Mouse (Mus musculus) kidney, postnatal 25 days (tissue): Measurements from ENCODE around the gene Agpat3.
A peak's percentile ranks its signal among the peaks of the same experiment; 100 is the strongest.

Source experiments
- DNase-seq, 2 experiments: peaks; one replicate each; pipeline ENCODE4 v3.0.0; 2021; ENCODE audit warnings: mixed read lengths in 2 of 2

Gene Agpat3

DNA sequence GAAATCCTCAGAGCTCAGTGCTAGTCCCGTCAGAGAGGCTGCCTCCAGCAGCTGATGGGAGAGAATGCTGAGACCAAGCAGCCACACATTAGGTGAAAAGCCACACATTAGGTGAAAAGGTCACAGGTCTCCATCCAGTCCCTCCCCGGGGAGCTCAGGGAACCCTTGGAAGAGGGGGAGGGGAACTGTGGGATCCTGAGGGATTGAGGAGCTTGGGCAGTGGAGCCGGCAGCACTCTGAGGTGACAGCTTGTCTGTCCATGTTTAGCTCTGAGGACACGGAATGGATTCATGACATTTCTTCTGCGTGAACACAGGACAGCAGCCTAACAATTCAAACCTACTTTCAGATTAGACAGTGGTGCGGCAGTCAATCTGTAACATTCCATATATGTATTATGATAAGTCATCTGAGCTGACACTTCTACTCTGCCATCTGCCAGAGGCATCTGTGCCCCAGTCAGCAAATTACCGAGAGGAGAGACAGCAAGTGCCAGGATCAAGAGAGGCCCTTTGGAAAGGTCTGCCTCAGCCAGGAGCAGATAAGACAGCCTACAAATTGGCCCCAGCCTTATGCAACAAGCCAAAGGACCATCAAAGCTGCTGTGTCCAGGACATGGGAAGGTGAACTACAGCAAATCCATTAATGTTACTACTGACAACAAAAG, 28.9 kb downstream of the Agpat3 start:
- no peak for DNase-seq

DNA sequence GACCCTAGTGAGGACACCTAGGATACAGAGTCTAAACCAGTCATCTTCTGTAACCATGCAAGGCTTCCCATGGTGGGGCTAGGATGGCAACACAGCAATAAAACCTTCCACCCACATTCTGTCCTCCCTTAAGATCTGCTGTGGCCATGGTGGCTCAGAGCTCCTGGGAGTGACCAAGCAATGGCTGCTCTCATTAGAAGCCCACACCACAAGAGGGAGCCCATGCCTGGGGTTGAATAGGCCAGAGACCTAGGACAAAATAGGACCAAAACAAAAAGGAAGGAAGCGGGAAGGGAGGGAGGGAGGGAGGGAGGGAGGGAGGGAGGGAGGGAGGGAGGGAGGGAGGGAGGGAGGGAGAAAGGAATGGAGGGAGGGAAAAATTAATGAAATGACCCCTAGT, 29.5 kb downstream of the Agpat3 start:
- DNase-seq = peak; percentile 77

DNA sequence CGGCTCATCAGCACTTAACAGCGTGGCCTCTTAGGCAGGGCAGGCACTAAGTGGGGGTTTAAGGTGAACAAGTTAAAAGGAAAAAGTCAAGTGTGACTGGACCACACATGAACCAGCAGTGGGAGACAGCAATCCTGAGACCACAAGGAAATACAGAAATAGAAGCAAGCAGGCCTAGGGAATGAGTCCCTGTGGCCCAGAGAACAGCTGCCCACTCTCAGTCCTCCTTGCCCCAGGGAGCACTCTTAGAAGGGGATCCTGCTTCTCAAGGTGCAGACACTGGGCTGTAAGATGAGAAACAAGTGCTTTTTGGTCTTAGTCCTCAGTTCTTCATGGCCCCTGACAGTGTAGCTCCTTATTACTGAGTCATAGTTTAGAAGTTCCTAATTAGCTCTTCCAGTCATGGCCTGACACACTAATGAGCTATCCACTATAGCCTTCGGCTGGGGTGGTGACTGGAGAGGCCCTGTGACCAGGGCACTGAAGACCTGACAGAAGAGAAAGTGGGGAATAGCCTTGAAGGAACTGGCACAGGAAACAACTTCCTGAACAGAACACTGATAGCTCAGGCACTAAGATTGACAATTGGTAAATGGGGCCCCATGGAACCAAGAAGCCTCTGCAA, 31.0 kb downstream of the Agpat3 start:
- no peak for DNase-seq

DNA sequence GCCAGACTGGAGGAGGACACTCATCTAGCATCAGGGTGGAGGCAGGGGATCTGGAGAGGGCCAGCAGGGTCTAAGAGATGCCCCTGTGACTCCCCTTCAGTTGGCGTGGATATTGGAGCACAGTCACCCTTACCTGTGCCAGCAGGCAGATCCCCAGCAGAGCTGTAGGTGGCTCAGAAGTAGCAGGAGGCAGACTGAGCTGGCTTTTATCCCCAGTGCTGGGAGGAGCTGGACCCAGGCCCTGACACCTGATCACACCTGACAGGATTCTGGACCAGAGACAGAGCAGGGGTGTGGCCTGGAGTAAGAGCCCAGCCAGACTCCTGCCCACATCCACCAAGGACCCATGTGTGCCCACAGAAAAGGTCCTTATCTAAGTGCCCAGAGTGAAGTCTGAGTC, 31.8 kb downstream of the Agpat3 start:
- peak in 1 of 2 experiments; percentile 68 for DNase-seq

DNA sequence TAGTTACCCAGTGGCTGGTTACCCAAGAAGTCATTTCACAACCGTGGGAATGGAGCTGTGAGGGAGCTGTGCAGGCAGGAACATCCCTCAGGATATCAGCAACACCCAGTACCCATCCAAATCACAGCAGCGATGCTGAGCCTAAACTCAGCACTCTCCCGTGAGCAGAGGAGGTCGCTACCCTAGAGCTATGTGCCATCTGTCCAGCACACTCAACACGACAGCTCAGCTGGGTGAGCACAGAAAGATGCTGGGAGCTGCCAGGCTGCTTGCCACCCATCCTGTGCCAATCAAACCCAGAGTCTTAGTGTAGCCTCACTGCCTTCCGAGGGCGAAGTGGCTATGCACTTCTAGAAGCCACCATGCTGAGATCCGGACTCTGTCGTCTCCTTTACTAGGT, 32.3 kb downstream of the Agpat3 start:
- no peak for DNase-seq

DNA sequence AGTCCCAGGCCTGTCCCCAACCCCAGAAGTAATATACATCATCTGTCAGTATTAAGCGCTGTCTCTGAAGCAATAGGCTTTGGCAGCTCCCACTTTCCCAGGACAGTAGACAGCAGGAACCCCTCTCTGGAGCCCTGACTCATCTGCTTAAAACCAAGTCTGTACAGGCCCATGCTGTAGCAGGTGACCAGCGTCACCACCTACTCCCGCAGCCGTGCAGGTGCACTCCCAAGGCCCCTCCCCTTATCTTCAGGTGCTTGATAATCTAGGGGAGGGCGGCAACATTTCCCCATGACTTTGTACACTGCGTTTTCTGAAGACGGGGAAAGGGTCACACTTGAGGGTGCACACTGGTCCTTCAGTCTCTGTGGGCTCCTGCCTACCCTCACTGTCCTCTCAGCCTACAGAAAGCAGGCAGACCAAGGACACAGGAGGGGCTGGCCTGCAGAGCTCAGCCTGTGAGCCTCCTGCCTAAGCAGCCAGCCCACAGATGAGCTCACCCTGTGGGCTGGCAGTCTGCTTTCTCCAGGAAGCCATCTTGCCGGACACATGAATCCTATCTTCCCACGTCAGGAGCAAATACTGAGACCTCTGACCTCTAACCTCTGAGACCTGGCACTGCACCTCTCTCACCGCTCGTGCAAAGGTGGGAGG, 34.9 kb downstream of the Agpat3 start:
- DNase-seq = no peak

DNA sequence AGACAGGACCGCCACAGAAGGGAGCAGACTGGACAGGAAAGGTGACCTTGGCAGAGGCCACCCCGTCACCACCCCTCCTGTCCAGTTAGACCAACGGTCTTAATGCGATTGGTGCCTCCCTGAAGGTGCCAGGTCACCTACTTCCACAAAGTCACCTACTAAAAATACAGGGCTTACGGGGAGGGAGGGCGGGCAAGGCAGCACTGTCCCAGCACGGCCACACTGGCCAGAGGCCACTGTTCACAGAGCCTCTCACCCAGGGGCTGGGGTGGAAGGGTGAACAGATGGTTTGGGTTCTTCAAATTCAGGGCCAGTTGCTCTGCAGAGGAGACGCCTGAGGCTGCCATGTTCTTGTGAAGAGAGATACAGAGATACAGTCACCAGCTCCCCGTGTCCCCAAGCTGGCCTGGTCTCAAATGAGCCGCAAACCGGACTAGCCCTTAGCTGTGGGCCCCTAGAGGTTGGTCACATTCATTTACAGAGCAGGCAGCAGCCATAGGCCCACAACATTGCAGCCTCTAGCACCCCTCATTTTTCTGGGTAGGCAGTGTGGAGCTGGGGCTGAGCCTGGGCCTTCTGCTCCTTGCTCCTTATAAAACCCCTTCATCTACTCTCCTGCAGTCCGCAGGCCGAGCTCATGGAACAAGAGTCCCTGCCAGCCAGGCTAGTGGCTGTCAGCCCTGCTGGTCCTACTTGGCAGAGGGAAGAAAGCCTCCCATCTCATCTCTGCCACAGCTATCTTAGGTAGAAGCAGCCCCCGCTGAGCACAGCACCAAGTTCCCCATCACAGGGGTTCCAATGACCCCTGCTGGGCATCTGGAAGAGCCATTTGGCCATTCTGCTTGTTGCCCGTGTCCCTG, 35.8 kb downstream of the Agpat3 start:
- peak in 1 of 2 experiments; percentile 77 for DNase-seq

DNA sequence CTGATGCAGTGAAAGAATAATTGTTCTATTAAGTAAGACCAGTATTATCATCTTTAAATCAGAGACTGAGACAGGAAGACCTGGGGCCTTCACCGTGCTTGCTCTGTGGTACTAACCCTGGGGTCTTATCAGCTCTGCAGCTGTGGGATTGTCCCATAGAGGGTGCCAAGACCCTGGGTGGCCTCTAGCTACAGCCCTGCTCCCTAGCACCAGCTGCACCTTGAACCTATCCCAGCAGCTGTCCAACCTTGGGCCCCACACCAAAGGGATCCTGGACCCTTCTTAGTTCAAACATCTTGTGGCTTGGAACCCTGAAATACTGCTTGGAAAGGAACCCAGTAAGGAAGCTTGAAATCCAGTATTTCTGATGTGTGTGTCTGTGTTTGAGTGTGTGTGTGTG, 37.1 kb downstream of the Agpat3 start:
- no peak for DNase-seq

DNA sequence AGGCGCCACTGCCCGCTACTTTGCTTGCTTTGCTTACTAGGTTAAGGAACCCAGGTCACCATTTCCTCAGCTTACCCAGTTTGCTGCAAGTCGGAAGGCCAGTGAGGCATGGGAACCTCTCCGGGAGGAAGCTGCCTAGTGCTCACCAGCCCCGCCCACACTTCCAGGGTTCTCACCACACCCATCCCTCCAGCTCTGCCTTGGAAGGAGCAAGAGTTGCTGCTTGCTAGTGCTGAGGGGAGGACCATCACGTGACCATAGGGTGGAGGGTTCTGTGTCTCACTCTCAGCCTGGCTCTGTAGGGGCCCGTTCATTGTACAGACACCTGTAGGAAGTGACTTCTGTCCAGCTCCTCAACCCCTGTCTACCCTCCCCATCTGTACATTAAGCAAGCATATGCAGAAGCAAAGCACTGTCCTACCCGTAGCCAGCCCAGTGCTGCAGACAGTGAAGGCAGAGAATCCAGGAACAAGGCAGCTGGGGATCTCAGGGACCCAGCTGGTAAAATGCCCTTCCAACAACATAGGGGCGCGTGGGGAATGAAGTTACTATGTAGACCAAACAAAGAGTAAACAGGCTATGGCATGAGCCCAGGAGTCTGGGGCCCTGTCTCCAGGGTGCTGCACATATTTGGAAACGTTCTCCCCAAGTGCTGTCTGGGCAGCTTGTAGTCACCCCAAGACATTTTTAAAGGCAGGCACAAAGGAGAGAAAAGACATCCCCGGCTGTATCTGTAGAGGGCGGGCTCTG, 40.2 kb downstream of the Agpat3 start:
- peak in 1 of 2 experiments; percentile 74 for DNase-seq

DNA sequence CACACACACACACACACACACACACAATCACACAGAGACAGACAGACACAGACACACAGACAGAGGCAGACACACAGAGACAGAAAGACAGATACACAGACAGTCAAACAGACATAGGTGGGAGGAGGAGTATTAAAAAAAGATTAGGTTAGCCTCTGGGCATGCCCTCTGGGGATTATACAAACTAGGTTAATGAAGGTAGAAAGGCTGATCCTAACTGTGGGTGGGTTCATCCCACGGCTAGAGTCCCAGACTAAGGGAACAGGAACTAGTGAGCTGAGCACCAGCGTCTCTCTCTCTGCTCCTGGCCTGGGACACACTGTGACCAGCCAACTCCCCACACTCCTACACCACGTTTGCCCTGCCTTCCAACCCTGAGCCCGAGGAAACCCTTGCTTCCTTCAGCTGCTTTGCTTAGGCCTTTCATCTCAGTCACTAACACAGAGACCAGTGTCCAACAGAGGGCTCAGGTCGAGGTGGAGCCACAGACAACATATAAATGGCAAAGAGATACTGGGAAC, 41.5 kb downstream of the Agpat3 start:
- DNase-seq = no peak

DNA sequence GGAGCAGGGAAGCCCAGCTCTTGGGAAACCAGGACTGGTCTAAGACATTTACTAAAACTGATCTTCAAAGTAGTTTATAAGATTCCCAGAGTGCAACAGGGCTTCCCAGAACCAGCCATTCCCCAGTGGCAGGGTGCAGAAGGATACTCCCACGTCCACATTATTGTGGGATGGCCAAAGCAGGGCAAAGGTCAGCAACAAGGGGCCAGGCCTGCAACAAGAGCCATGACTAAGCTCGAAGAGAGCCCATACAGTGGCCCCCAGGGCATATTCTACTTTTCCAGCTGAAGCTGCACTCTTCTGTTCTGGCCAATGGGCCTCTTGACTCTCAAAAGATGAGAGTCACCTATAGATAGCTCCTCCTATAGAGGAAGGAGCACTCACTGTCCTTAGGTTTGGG, 43.7 kb downstream of the Agpat3 start:
- DNase-seq = no peak

DNA sequence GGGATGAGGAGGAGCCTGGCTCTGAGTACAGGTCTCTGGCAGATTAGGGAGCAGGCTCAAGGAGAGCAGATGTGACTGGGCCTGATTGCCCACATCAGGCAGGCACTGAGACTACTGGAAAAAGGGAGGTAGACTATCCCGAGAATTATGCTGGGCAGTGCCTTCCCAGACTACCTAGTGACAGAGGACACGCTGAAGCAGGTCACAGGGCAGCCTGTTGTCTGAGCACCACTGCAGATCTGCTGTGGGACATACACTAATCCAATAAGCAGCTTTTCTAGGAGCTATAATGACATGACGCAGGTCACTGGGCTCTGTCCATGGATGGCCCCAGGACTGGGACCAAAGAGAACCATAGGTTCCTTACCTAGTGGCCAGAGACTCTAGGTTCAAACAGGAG, 44.9 kb downstream of the Agpat3 start:
- DNase-seq = no peak

DNA sequence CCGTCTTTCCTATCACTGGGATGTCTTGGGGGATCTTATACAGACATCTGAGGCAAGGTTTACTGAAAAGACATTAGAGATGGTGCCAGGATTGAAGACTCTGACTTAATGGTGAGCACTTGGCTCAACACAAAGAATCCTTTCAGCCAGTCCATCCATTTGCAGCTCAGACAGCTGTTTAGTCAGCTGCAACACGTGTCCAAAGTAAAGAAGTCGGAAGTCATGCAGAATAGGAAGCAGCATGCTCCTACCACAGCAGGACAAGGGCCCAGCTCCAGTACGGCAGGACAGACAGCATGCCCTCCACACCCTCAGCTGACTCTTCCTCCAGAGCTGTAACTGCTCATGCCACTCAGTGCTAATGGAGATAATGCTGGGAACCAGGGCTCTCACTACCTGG, 46.3 kb downstream of the Agpat3 start:
- DNase-seq = no peak

DNA sequence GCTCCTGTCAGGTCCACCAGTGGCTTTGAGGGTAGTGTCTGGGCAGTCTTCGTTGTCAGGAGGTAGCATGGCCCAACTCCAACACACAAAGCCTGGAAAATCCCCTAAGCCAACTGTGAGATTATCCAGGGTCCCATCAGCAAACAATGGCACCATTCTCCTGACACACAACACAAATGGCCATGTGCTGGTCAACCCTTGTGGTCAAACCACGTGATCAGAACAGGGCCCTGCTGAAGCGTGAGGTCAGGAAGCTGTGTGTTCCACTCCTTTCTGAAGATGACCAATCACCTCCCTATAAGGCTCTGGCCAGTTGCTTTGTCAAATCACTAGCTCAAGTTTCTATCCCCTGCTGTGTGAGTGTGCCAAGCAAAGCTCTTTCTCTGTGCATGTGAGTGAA, 47.3 kb downstream of the Agpat3 start:
- no peak for DNase-seq

DNA sequence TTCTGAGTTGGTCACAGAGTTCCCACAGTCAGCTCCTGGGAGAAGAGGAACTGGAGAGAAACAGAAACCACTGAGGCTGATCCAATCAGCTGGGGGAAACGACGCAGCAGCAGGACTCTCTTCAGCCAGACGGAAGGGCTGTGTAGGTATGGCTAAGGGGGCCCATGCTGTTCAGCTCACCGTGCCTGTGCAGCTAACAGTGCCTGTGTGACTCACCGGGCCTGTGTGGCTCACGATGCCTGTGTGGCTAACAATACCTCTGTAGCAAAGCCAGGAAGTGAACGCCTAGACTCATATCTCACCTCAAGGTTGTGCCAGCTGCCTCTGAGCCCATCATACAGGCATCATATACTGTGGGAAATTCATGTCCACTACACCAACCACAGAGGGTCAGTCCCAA, 48.6 kb downstream of the Agpat3 start:
- no peak for DNase-seq

DNA sequence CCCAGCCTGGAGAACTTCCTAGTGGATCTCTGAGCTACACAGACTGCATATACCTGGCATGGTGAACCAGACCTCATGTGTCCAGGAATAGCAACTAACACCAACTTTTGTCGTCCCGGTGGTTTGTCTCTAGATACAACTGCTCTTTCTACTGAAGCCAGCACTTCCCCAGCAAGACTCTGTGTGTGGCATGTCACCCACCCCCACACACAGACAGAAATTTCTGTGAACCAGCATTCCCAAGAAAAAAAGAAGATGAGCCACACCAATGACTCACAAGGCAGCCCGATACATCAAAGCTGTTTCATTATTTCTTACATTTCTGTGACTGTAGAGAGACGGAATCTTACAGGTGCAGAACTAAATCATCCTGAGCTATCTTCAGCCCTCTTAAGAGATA, 52.2 kb downstream of the Agpat3 start:
- no peak for DNase-seq

DNA sequence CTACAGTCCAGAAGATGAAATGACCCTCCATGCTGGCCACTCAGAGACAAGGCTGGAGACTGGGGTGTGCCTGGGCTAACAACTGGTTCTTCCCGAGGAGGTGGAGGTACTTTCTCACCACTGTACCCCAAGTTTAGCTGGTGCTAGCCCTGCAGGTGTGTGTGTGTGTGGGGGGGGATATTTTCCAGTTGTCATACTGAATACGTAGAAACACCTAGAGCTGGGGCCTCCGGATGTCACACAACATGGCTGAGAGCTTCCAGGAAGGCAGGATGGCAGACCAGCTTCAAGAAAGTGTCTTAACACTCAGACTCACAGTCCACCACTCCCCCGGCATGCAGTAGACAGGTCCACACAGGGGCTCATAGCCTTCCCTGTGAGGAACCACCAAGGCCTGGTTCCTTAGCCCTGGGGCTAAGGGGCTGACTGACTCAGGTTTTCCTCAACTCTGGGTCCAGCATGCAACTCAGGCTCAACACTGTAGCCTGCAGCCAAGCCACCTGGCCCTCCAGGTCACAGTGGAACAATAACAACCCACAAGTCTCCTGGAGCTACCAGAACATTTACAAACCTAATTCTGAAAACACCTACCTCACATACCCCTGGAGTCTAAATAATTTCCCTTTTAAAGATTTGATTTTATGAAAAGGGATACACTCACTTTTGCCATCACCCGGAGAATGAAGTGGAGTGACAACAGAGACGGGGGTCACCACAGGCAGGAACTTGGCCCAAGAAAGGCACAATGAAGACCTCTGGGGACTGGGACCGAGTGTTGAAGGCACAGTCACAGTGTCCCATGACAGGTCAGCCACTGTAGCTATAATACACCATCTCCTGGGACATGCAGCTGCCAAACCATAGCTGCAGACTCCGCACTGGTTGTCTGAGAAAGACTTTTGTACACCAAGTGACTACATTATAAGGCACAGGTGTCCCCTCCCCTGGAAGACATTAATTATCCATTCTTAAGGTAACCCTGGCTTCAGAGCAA, 53.3 kb downstream of the Agpat3 start:
- DNase-seq = no peak

DNA sequence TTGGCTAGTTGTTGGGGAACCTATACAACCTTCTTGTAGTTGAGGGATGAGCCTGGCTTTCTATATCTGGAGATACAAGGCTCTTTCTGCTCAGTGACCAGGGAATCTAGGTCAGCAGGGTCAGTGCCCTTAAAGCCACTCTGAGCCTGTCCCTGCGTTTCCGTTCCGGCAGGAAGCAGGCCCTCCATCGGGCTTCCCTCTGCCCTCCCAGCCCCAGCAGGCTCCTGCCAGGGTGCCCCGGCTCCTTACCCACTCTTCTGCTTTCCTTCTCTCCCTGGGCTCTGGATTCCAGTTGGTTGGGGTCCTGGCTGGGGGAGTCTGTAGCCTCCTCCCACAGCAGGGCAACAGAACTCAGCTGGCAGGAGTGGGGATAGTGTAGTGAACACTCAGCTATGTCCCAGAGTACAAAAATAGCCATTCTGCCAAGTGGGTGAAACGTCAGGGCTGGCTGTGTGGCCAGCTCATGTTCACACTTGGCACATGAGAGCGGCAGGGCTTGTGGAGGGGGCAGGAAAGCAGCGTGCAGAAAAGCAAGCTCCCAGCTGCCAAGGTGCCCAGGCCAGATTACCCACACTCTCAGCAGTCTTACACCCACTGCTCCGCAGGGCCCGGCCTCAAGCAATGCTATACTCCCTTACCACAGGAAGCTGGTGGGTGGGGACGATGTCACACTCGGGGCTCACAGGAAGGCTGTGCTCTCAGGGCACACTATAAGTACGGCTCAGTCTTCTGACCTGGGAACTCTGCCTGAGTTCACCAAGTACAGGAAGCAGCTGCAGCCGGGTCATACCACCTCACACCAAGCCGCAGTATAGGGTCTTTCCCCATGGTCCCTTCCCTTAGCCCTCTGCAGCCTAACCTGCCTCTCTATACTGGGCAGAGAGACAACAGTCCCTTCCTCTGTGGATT, 54.5 kb downstream of the Agpat3 start:
- DNase-seq = peak; percentile 79 to 93

DNA sequence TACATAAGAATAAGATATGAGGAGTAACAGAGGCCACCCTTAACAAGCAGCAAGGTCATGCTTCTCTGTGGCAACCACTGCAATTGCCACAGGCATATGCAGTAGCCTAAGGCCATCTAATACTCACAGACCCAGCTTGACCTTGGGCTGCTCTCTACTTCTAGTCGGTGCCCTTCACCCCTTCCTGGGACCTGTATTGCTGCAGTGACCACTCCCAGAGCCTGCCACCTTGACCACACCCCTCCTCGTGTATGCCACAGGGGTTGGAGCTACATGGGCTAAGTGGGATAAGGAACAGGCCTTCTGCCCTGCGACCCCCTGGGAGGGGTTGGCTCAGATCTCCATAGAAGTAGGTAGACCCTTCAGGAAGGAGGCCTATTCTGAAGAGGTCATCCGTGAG, 55.3 kb downstream of the Agpat3 start:
- peak; percentile 30 to 65 for DNase-seq

DNA sequence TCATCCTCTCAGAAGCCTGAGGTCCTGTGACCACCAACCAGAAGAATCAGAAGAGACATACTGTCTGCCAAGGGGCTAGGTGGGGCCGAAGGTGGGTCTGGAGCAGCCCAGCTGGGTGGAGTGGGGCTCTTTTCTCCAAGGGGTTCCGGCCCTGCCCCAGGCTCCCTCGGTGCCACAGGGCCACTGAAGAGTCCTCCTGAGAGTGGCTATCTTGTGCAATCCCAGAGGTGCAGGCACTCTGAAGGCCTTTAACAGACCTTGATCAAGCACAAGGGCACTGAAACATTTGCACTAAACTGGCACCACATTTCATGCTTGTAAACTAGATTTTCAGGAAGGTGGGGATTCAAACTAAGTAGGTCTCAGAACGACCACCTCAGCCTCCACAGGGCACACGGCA, 55.9 kb downstream of the Agpat3 start:
- no peak for DNase-seq
